Mouse (Mus musculus) heart, postnatal 25 days (tissue): ENCODE results near the gene Rbm42. TPM values are rescaled to one million over a fixed set of nuclear protein-coding genes. Genes with fewer than 3 reads are reported as not detected.

Source experiments
- DNase-seq: peaks from one replicate; pipeline ENCODE4 v3.0.0; 2022; ENCODE audit warnings: low spot score
- intact Hi-C: fragments of 180-260 bp; cut with DNase I; formaldehyde crosslinking; loops from one replicate; pipeline ENCODE4 v1.15.1; 2025
- total RNA-seq, 2 experiments: library from RNA; stranded (reverse); gene quantifications; 2 replicates each; pipeline ENCODE4 v1.2.3; 2021

Gene Rbm42
- total RNA-seq, result 10 to 100 TPM; 49.9 to 53.9 TPM

DNA sequence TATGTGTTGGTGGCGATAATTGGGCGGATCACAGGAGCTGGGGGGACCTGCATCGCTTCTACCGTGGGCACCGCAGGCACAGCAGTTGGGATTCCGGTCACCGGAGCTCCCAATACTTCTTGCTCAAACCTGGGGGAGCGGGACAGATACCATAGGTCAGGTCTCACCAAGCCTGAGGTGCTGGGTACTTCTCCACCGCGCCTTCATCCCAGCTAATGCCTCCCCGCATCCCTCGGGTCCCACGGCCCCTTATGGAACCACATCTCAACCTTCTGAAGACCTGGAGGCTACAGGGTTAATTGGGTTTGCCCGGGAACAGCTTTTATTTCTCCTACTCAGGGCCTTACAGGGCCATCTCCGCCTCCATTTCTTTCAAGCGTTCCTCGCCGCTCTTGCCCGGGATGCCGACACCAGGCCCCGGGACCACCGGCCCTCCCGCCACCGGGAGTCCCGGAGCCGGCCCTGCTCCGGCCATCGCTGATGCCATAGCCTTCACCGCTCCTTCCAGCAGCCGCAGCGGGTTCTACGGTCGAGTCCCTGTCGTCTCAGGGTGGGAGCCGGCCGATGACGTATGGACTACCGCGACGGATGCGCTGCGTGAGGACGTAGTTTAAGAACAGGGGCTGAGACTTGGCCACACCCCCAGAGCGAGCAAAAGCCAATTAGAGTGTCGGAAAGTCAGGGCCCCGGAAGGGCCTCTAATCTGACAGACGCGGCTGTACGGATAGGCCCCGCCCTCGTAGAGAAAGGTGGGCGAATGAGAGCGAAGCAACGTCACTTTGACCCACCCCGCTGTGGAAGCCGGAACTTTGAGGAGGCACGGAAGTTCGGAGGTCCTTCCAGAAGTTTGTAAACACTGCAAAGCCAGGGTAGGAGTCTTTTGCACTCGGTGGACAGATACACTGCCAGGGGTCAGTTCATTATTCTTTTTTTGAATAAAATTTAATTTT is at the start of gene Rbm42:
Gene Rbm42, minus strand, starts transcription at position 727 of the 950 bp plus-strand sequence.
- peak; percentile 98 for DNase-seq
- intact Hi-C loops, result loop anchor here (2.0 to 5.0 kb wide), 2 partner anchors 23 to 77 kb away; partner anchors contain the start of genes Cox6b1 and Tmem147

DNA sequence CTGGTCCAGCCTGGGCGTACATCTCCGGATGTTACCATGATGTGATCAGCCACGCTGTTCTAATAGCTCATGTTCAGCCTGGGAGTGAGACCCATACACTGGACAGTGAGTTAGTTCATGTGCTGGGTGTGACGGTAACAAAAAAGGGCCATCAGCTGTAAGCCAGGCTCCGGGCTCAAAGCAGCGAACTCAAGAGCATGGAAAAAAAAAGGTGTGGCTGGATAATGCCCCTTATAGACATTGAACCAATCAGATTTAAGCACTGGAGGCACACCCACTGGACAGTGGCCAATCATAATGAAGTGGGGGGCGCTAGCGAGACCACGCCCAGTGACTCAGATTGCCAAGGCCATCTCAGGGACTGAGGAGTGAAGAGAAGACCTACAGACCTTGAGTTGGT is 48.5 kb upstream of the Rbm42 start, which contains the start of gene 2200002J24Rik:
Gene 2200002J24Rik, plus strand, starts transcription at position 338 of the 400 bp plus-strand sequence.
- DNase-seq, result no peak
- intact Hi-C loops, result no loop called here

DNA sequence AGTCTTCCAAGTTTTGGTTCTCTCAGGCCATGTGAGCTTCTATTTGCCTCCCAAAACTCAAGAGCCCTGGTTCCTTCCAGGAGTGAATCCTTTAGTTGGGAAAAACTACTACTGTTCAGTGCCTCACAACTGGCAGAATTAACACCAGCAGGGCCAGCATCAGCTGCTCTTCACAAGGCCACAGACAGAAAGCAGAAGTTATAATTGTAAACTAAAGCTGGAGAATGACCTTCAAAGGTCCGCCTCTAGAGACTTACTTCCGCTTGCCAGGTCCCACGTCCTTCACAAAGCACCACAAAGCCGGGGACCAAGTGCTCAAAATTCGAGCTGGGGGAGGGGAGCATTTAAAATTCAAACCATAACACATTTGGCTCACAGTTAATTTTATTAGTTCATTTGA is 48.0 kb upstream of the Rbm42 start:
- DNase-seq, result no peak
- intact Hi-C loops, result no loop called here

GRCm38 (mm10) chr7:30688325-30688724 is 38.2 kb upstream of the Rbm42 start:
- intact Hi-C loops, result no loop called here
- DNase-seq, result no peak

- no peak for DNase-seq
- intact Hi-C loops, result no loop called here
Observed at GRCm38 (mm10) chr7:30683425-30683824, 33.3 kb upstream of the Rbm42 start.

- intact Hi-C loops, result no loop called here
- DNase-seq, result no peak
Observed at GRCm38 (mm10) chr7:30681897-30682296, 31.8 kb upstream of the Rbm42 start.

- no peak for DNase-seq
- intact Hi-C loops, result no loop called here
Observed at GRCm38 (mm10) chr7:30678263-30678975, 28.3 kb upstream of the Rbm42 start.

- DNase-seq, result no peak
- intact Hi-C loops, result no loop called here
Observed at GRCm38 (mm10) chr7:30671480-30671879, 21.4 kb upstream of the Rbm42 start, which contains the start of gene Pmis2. Gene Pmis2, minus strand, starts transcription at chr7:30671605.

DNA sequence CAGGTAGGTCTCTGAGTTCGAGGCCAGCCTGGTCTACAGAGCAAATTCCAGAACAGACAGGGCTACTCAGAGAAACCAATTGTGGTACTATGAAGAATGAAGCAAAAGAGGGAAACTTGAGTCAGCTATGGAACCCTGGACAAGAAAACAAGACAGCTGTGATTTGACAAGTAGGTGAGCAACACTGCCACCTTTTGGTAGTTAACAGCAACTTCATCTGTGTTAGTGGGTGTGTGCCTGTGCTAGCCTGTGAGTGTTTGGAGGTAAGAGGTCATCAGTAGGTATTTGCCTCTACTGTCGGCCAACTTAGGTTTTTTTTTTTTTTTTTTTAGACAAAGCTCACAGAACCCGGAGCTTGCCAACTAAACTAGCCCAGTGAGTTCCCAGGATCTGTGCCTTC is 19.1 kb upstream of the Rbm42 start:
- no peak for DNase-seq
- intact Hi-C loops, result loop anchor here (5.0 kb wide), 2 partner anchors 58 to 82 kb away; partner anchors contain the start of genes Kmt2b and Tmem147

GRCm38 (mm10) chr7:30665321-30665720 is 15.2 kb upstream of the Rbm42 start:
- DNase-seq, result no peak
- intact Hi-C loops, result loop anchor here (5.0 kb wide), 2 partner anchors 62 to 78 kb away; partner anchors contain the start of genes Kmt2b and Tmem147

DNA sequence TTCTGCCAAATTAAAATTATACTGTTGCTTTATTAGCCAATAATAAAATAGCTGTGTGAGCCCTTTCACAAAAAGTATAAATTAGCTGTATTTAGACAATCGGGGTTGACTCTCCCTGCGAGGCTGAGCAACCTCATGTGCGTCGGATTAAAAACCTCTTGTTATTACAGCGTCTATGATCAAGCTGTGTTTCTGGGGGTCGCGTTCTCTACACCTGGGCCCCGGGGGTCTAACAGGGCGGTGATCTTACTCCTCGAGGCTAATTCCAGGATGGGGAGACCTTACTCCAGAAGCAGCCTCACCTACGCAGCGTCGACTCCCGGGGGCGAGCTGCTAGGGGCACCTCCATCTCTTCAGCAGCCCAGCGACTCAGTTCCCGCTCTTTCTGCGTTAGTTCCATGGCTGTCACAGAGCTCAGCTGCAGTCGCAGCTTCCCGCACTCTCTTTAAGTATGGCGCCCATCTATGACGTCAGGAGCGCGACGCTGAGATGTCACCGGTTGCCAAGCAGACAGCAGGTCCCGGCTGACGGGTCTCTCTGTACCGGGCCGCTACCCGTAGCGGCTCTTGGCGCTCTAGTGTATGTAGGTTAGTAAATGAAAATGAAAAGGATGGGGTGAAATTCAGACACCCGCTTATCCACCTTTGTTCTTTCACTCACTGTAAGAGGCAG is 14.5 kb upstream of the Rbm42 start, which contains the start of gene Haus5:
Gene Haus5, minus strand, starts transcription at position 466 of the 672 bp plus-strand sequence.
- intact Hi-C loops, result loop anchor here (5.0 kb wide), 2 partner anchors 63 to 77 kb away; partner anchors contain the start of genes Kmt2b and Tmem147
- DNase-seq, result peak; percentile 72

GRCm38 (mm10) chr7:30639083-30639482 is 11.0 kb downstream of the Rbm42 start:
- no peak for DNase-seq
- intact Hi-C loops, result no loop called here

DNA sequence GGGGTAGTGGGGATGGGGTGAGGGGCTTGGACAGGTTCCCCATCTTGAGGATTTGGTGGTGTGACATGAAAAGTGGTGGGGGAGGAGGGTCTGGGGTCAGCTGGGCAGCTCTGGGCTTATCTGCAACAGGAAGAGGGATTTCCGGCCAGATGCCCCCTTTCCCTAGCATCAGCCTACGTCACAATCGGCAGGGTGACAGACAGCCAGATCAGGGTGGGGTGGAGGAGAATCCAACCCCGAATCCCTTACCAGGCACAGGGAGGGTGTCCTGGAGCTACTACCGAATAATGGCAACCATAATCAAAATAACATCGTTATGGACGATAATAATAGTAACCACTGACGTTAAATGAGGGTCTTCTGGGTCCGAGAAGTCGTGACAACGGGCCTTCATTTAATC is 13.7 kb downstream of the Rbm42 start:
- no peak for DNase-seq
- intact Hi-C loops, result no loop called here

- no peak for DNase-seq
- intact Hi-C loops, result no loop called here
Observed at GRCm38 (mm10) chr7:30635752-30636151, 14.4 kb downstream of the Rbm42 start, which contains the start of gene Etv2. Gene Etv2, minus strand, starts transcription at chr7:30635852.

DNA sequence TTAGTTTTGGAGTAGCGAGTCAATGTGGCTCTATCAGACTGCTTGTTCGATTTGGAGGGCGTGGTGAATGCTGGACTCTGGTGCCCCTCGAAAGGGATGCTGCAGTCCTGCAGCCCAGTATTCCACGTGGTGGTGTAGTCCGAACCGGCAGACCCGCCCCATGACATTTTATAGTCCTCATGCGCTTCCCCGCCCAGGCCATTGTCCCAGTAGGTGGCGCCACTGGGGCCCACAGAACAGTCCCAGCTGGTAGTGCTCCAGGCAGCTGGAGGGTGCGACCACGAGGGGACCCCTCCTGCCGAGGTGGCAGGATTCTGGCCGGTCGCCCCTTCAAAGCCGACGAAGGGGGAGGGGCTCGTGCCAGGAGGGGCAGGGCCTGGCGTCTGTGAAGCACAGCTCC is 15.5 kb downstream of the Rbm42 start:
- no peak for DNase-seq
- intact Hi-C loops, result no loop called here

- intact Hi-C loops, result no loop called here
- no peak for DNase-seq
Observed at GRCm38 (mm10) chr7:30633762-30634412, 16.2 kb downstream of the Rbm42 start.

DNA sequence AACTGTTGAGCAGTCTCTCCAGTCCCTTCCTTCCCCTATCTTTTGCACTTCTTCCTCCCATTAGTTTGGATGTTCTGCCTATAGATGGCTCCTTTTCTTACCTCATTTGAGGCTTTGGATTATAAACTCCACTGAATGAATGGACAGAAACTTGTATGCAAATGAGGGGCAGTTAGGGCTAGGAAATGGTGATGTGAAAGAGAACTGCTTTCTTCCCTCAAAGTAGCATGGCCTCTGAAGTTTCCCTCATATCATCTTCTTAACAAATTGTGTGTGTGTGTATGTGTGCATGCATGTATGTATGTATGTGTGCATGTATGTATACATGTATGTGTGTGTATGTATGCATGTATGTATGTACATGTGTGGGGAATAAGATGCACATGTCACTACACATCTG is 21.1 kb downstream of the Rbm42 start:
- no peak for DNase-seq
- intact Hi-C loops, result loop anchor here (10.0 kb wide), 1 partner anchor 254 kb away; no protein-coding TSS in a partner anchor

DNA sequence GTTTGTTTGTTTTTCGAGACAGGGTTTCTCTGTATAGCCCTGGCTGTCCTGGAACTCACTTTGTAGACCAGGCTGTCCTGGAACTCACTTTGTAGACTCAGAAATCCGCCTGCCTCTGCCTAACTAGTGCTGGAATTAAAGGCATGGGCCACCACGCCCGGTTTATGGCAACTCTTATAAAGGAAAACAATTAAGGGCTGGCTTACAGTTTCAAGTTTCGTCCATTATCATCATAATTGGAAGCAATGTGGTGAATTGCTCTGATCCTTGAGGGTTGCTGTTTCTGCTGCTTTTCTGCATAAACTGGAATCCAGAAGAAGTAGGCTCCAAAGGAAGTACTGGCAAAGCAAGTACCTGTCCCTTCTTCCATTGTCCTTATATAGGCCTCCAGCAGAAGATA is 23.5 kb downstream of the Rbm42 start:
- intact Hi-C loops, result loop anchor here (2.0 to 10.0 kb wide), 2 partner anchors 22 to 252 kb away; no protein-coding TSS in a partner anchor
- no peak for DNase-seq
